Mouse (Mus musculus) limb, embryonic 14.5 days (tissue): ENCODE results near the gene Eri3. TPM values are rescaled to one million over a fixed set of nuclear protein-coding genes. Genes with fewer than 3 reads are reported as not detected.

ENCODE experiments used
- ATAC-seq: fragments of 200-750 bp; cut with Nextera tagmentation; 2 replicates; pipeline ENCODE4 v1.8.0; 2017; ENCODE audit warnings: low read depth, moderate number of reproducible peaks, moderate TSS enrichment; ENCODE audit not compliant: low FRiP score
- DNase-seq: peaks from one replicate; pipeline ENCODE4 v3.0.0-alpha.2; 2015; ENCODE audit warnings: low spot score
- H3K27ac ChIP-seq: fragments of 300-500 bp; sonication (generic); replicated peaks from 2 replicates; pipeline ENCODE4 v1.5.1; 2014; ENCODE audit warnings: low read depth, mild to moderate bottlenecking, low read length, moderate library complexity, mixed read lengths
- H3K27me3 ChIP-seq: fragments of 300-500 bp; sonication (generic); 2 replicates; pipeline ENCODE4 v1.6.1; 2014; ENCODE audit warnings: low read length, mixed read lengths; ENCODE audit not compliant: control insufficient read depth, insufficient read depth
- H3K36me3 ChIP-seq: fragments of 300-500 bp; sonication (generic); 2 replicates; pipeline ENCODE4 v1.6.1; 2014; ENCODE audit warnings: mild to moderate bottlenecking, low read length, moderate library complexity, mixed read lengths; ENCODE audit not compliant: control insufficient read depth, insufficient read depth
- H3K4me1 ChIP-seq: fragments of 300-500 bp; sonication (generic); 2 replicates; pipeline ENCODE4 v1.6.1; 2014; ENCODE audit warnings: antibody characterized with exemption, low read length, mixed read lengths; ENCODE audit not compliant: control insufficient read depth, insufficient read depth
- H3K4me2 ChIP-seq: fragments of 300-500 bp; sonication (generic); replicated peaks from 2 replicates; pipeline ENCODE4 v1.6.1; 2014; ENCODE audit warnings: low read depth, mild to moderate bottlenecking, low read length, moderate library complexity; ENCODE audit not compliant: severe bottlenecking
- H3K4me3 ChIP-seq: fragments of 300-500 bp; sonication (generic); replicated peaks from 2 replicates; pipeline ENCODE4 v1.5.1; 2014; ENCODE audit warnings: low read length
- H3K9ac ChIP-seq: fragments of 300-500 bp; sonication (generic); 2 replicates; pipeline ENCODE4 v1.6.1; 2014; ENCODE audit warnings: mild to moderate bottlenecking, low read depth, low read length, moderate library complexity; ENCODE audit not compliant: severe bottlenecking
- H3K9me3 ChIP-seq: fragments of 300-500 bp; sonication (generic); 2 replicates; pipeline ENCODE4 v1.6.1; 2016; ENCODE audit warnings: low read length; ENCODE audit not compliant: control insufficient read depth
- POLR2A ChIP-seq: fragments of 200-500 bp; IDR thresholded peaks from 2 replicates; pipeline ENCODE4 v1.8.0; 2012; ENCODE audit warnings: inconsistent platforms, mild to moderate bottlenecking, moderate library complexity, borderline replicate concordance; ENCODE audit not compliant: insufficient read depth, insufficient read length; ENCODE audit errors: extremely low read depth
- WGBS: fragments of 180-500 bp; shearing (Covaris S2); extraction: QIAGEN DNeasy Blood & Tissue Kit; methylation state at CpG from one replicate; pipeline ENCODE4 v1.1.7; 2014; 5-methylcytosine and 5-hydroxymethylcytosine counted together
- polyA plus RNA-seq, 2 experiments: library from polyadenylated mRNA; depleted of rRNA in 1 of 2; stranded (reverse) in 1 of 2; unstranded in 1 of 2; fragments of >200 nt; fragmentation: Nextera tagmentation in 1 of 2; extraction: Ambion mirVana in 1 of 2; gene quantifications; 2 replicates each; pipeline versions ENCODE4 v1.2.1 to v1.2.3; 2012 to 2014

Eri3 gene
- polyA plus RNA-seq, 2 experiments, result 155 to 190 TPM

DNA sequence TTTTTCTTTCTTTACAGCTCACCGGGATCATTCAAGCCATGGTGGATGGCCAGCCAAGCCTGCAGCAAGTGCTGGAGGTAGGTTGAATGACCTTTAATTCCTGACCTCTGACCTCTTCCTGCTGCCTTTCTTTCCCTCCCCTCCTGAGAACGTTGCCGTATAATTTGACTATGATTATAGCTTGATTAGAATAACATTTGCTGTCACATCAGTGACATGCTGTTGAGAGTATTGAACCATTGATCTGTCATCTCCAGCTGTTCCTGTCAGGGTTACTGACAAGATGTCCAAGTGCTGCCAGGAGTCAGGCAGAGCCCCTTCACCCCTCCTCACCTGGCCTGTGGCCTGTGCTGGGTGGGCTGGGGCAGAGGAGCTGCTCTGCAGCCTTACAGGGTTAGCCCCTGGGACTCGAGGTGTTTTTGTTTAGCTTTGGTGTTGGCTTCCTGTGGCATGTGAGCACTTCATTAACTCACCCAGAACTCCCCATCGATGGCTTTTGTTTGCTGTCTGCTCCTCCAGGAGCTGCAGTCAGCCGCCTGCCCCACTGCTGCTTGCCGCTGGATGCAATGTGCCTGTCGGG is 39.0 kb downstream of the Eri3 start:
- no peak for ATAC-seq
- 38% methylated on average over 8 of the region's 8 CpGs for WGBS
- no peak for TF ChIP-seq POLR2A
- Histone ChIP-seq H3K9me3 (no peaks in the 10 kb centered on the region), H3K27me3 (no peaks in the 10 kb centered on the region), H3K4me2 (no peak overlapping the region), H3K4me1 (peaks cover 6% of the 10 kb centered on the region), H3K4me3 (no peak overlapping the region), H3K9ac (no peak overlapping the region), H3K27ac (no peak overlapping the region), H3K36me3 (peaks cover 74% of the 10 kb centered on the region)
- DNase-seq, result no peak

DNA sequence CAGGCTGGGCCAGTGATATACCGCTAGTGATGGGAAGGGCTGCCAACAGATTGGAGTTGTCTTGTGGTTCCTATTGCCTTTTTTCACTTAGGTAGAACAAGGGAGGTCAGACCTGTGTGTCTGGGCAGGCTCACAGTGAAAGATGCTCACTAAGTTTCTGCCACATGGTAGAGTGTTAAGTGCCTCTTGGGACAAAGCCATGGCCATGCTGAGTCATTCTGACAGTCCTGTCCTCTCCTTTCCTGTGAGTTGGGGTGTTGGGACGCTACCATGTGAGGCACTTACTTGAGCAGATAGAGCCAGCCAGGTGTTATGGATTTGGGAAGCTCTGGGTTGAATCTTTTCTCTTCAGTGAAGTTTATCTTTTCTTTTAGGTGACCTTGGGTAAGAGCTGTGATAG is 40.6 kb downstream of the Eri3 start:
- H3K27me3 ChIP-seq, result no peaks in the 10 kb centered on the region
- H3K9ac ChIP-seq, result no peak overlapping the region
- H3K36me3 ChIP-seq, result peaks cover 65% of the 10 kb centered on the region
- no peak overlapping the region for H3K27ac ChIP-seq
- WGBS, result 87% methylated on average over 2 of the region's 2 CpGs
- no peaks in the 10 kb centered on the region for H3K9me3 ChIP-seq
- no peak for DNase-seq
- no peak for ATAC-seq
- H3K4me3 ChIP-seq, result no peak overlapping the region
- TF ChIP-seq POLR2A, result no peak
- peaks cover 6% of the 10 kb centered on the region for H3K4me1 ChIP-seq
- H3K4me2 ChIP-seq, result no peak overlapping the region

- peaks cover 6% of the 10 kb centered on the region for H3K4me1 ChIP-seq
- H3K4me3 ChIP-seq, result no peak overlapping the region
- peaks cover 70% of the 10 kb centered on the region for H3K36me3 ChIP-seq
- ATAC-seq (no peak), DNase-seq (no peak)
- H3K4me2 ChIP-seq, result no peak overlapping the region
- no peak overlapping the region for H3K27ac ChIP-seq
- H3K9ac ChIP-seq, result no peak overlapping the region
- no peaks in the 10 kb centered on the region for H3K27me3 ChIP-seq
- WGBS, result 88% methylated on average over 5 of the region's 5 CpGs
- H3K9me3 ChIP-seq, result no peaks in the 10 kb centered on the region
- no peak for TF ChIP-seq POLR2A
These were observed 42.0 kb downstream of the Eri3 start for GRCm38 (mm10) chr4:117592206-117592605.

DNA sequence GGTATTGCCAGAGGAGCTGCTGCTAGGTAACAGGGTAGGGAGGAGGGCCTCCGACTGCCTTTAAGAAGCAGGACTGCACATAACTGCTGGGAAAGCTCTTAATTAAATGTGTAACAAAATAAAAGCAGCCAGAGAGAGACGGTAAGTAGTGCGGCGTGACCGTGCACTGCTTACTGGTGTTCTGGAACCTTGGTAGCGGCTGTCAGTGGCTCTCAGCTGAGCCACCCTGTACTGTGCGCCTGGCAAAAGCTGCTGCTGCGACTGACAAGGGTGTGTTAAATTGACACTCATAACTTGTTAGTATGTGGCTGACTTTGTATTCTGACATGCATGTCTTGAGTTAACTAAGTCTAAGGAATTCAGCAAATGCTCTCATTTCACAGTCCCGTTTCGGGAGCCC is 45.1 kb downstream of the Eri3 start:
- Histone ChIP-seq H3K36me3 (peaks cover 85% of the 10 kb centered on the region), H3K4me1 (no peaks in the 10 kb centered on the region; the same call in 1 of the 2 replicates), H3K9ac (no peak overlapping the region), H3K4me2 (no peak overlapping the region), H3K4me3 (no peak overlapping the region), H3K27me3 (no peaks in the 10 kb centered on the region), H3K9me3 (no peaks in the 10 kb centered on the region), H3K27ac (no peak overlapping the region)
- DNase-seq (no peak), ATAC-seq (no peak)
- TF ChIP-seq POLR2A, result no peak
- WGBS, result 47% methylated on average over 10 of the region's 10 CpGs

GRCm38 (mm10) chr4:117599986-117600565 is 49.9 kb downstream of the Eri3 start:
- DNase-seq (peak; percentile 35), ATAC-seq (no peak)
- Histone ChIP-seq H3K4me2 (no peak overlapping the region), H3K4me3 (no peak overlapping the region), H3K27ac (no peak overlapping the region), H3K36me3 (peaks cover 78% of the 10 kb centered on the region), H3K27me3 (no peaks in the 10 kb centered on the region), H3K9ac (no peak overlapping the region), H3K4me1 (no peaks in the 10 kb centered on the region; the same call in 1 of the 2 replicates), H3K9me3 (no peaks in the 10 kb centered on the region)
- TF ChIP-seq POLR2A, result no peak
- WGBS, result 58% methylated on average over 7 of the region's 7 CpGs

DNA sequence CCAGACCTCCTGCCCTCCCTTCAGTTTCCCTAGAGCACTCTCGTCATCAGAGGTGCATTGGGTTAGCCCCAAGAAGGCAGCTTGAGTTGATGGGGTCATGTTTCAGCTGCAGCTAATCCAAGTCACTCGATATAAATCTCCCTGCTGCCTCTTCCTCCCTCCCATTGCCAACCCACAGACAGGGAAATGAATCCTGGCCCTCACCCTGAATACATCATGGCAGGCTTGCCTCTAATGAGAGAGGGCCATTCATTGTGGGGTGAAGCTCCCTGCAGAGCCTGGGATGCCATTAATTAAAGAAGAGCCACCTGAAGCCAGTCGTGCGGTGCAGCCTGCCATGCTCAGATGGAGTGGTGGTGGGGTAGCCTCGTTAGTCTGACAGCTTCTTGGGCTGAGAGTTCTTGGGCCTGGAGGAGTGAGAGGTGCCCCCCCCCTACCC is 51.2 kb downstream of the Eri3 start:
- Histone ChIP-seq H3K9ac (no peak overlapping the region), H3K27me3 (no peaks in the 10 kb centered on the region), H3K27ac (no peak overlapping the region), H3K4me2 (no peak overlapping the region), H3K4me3 (no peak overlapping the region), H3K9me3 (no peaks in the 10 kb centered on the region), H3K4me1 (peaks cover 8% of the 10 kb centered on the region; the same call in 1 of the 2 replicates), H3K36me3 (peaks cover 81% of the 10 kb centered on the region)
- no peak for DNase-seq
- 31% methylated on average over 5 of the region's 5 CpGs for WGBS
- ATAC-seq, result no peak
- no peak for TF ChIP-seq POLR2A
